Mouse (Mus musculus): ENCODE measurements at regions not wholly inside any gene's neighbourhood (a gene's known extent, or its start where the extent isn't known, plus 50 kb on each side); places are given as distances from the start of the nearest gene placed in this dataset.

GRCm38 (mm10) chr13:97847561-97847960, 87.1 kb upstream of the Gm10260 start:
- no peak overlapping the region for H3K4me3 ChIP-seq
- no peaks in the 10 kb centered on the region for H3K36me3 ChIP-seq
- no peak overlapping the region for H3K27ac ChIP-seq
- no peaks in the 10 kb centered on the region for H3K27me3 ChIP-seq (ENCODE audit: insufficient read depth, poor library complexity, severe bottlenecking)
- H3K4me1 ChIP-seq, result peaks cover 3% of the 10 kb centered on the region; the same call in 1 of the 2 replicates
- no peak for DNase-seq (ENCODE audit: low spot score)
- H3K9me3 ChIP-seq, result no peaks in the 10 kb centered on the region
- WGBS, result 87% methylated on average over 6 of the region's 6 CpGs

GRCm38 (mm10) chr13:97845148-97845547, 84.7 kb upstream of the Gm10260 start:
- Histone ChIP-seq H3K27ac (no peak overlapping the region), H3K4me1 (peaks cover 6% of the 10 kb centered on the region; the same call in 1 of the 2 replicates), H3K4me3 (no peak overlapping the region), H3K36me3 (no peaks in the 10 kb centered on the region), H3K27me3 (ENCODE audit: insufficient read depth, poor library complexity, severe bottlenecking) (no peaks in the 10 kb centered on the region), H3K9me3 (no peaks in the 10 kb centered on the region)
- 86% methylated on average over 5 of the region's 5 CpGs for WGBS
- DNase-seq (ENCODE audit: low spot score), result no peak

- H3K4me1 ChIP-seq, result peaks cover 9% of the 10 kb centered on the region; the same call in 1 of the 2 replicates
- no peaks in the 10 kb centered on the region for H3K36me3 ChIP-seq
- H3K27me3 ChIP-seq (ENCODE audit: insufficient read depth, poor library complexity, severe bottlenecking), result no peaks in the 10 kb centered on the region
- no peak overlapping the region for H3K4me3 ChIP-seq
- no peak overlapping the region for H3K27ac ChIP-seq
- 45% methylated on average over 5 of the region's 5 CpGs for WGBS
- no peak for DNase-seq (ENCODE audit: low spot score)
- H3K9me3 ChIP-seq, result no peaks in the 10 kb centered on the region
These were observed 82.4 kb upstream of the Gm10260 start for GRCm38 (mm10) chr13:97842801-97843200.

GRCm38 (mm10) chr13:97841503-97841902, 81.1 kb upstream of the Gm10260 start:
- H3K4me3 ChIP-seq, result no peak overlapping the region
- 66% methylated on average over 7 of the region's 7 CpGs for WGBS
- DNase-seq (ENCODE audit: low spot score), result no peak
- no peaks in the 10 kb centered on the region for H3K27me3 ChIP-seq (ENCODE audit: insufficient read depth, poor library complexity, severe bottlenecking)
- H3K27ac ChIP-seq, result no peak overlapping the region
- H3K36me3 ChIP-seq, result no peaks in the 10 kb centered on the region
- peaks cover 9% of the 10 kb centered on the region; the same call in 1 of the 2 replicates for H3K4me1 ChIP-seq
- no peaks in the 10 kb centered on the region for H3K9me3 ChIP-seq

- Histone ChIP-seq H3K27ac (no peak overlapping the region), H3K27me3 (ENCODE audit: insufficient read depth, poor library complexity, severe bottlenecking) (no peaks in the 10 kb centered on the region), H3K9me3 (no peaks in the 10 kb centered on the region), H3K36me3 (no peaks in the 10 kb centered on the region), H3K4me1 (peaks cover 9% of the 10 kb centered on the region; the same call in 1 of the 2 replicates), H3K4me3 (no peak overlapping the region)
- no peak for DNase-seq (ENCODE audit: low spot score)
- WGBS, result 33% methylated on average over 7 of the region's 7 CpGs
These were observed 79.3 kb upstream of the Gm10260 start for GRCm38 (mm10) chr13:97839617-97840308.

- 61% methylated on average over 7 of the region's 7 CpGs for WGBS
- no peak overlapping the region for H3K27ac ChIP-seq
- DNase-seq (ENCODE audit: low spot score), result peak; percentile 62
These were observed 77.1 kb upstream of the Gm10260 start for GRCm38 (mm10) chr13:97837443-97838000.

GRCm38 (mm10) chr13:97832448-97832847, 72.0 kb upstream of the Gm10260 start:
- no peaks in the 10 kb centered on the region for H3K36me3 ChIP-seq
- 88% methylated on average over 1 of the region's 1 CpGs for WGBS
- H3K4me3 ChIP-seq, result no peak overlapping the region
- DNase-seq (ENCODE audit: low spot score), result no peak
- no peaks in the 10 kb centered on the region for H3K27me3 ChIP-seq (ENCODE audit: insufficient read depth, poor library complexity, severe bottlenecking)
- H3K4me1 ChIP-seq, result no peaks in the 10 kb centered on the region
- H3K9me3 ChIP-seq, result no peaks in the 10 kb centered on the region
- H3K27ac ChIP-seq, result no peak overlapping the region

More at GRCm38 (mm10) chr13:97837443-97838000, 77.1 kb upstream of the Gm10260 start:
- Histone ChIP-seq H3K36me3 (no peaks in the 10 kb centered on the region), H3K9me3 (no peaks in the 10 kb centered on the region), H3K27me3 (ENCODE audit: insufficient read depth, poor library complexity, severe bottlenecking) (no peaks in the 10 kb centered on the region), H3K4me3 (no peak overlapping the region), H3K4me1 (peaks cover 5% of the 10 kb centered on the region; the same call in 1 of the 2 replicates)

- Histone ChIP-seq H3K4me3 (no peak overlapping the region), H3K9me3 (no peaks in the 10 kb centered on the region), H3K27ac (no peak overlapping the region), H3K27me3 (ENCODE audit: insufficient read depth, poor library complexity, severe bottlenecking) (no peaks in the 10 kb centered on the region), H3K4me1 (no peaks in the 10 kb centered on the region), H3K36me3 (no peaks in the 10 kb centered on the region)
- DNase-seq (ENCODE audit: low spot score), result no peak
- 79% methylated on average over 5 of the region's 5 CpGs for WGBS
These were observed 71.4 kb upstream of the Gm10260 start for GRCm38 (mm10) chr13:97831839-97832238.

- Histone ChIP-seq H3K27me3 (ENCODE audit: insufficient read depth, poor library complexity, severe bottlenecking) (no peaks in the 10 kb centered on the region), H3K4me3 (no peak overlapping the region), H3K9me3 (no peaks in the 10 kb centered on the region), H3K27ac (no peak overlapping the region), H3K4me1 (peaks cover 7% of the 10 kb centered on the region), H3K36me3 (no peaks in the 10 kb centered on the region)
- DNase-seq (ENCODE audit: low spot score), result no peak
- WGBS, result 67% methylated on average over 5 of the region's 5 CpGs
These were observed 69.1 kb upstream of the Gm10260 start for GRCm38 (mm10) chr13:97829558-97829957.

- no peaks in the 10 kb centered on the region for H3K9me3 ChIP-seq
- H3K27ac ChIP-seq, result no peak overlapping the region
- no peaks in the 10 kb centered on the region for H3K36me3 ChIP-seq
- 73% methylated on average over 22 of the region's 22 CpGs for WGBS
- H3K4me3 ChIP-seq, result no peak overlapping the region
- peaks cover 13% of the 10 kb centered on the region for H3K4me1 ChIP-seq
- DNase-seq (ENCODE audit: low spot score), result no peak
- H3K27me3 ChIP-seq (ENCODE audit: insufficient read depth, poor library complexity, severe bottlenecking), result no peaks in the 10 kb centered on the region
These were observed 65.6 kb upstream of the Gm10260 start for GRCm38 (mm10) chr13:97825801-97826576.

GRCm38 (mm10) chr13:97825361-97825760, 64.9 kb upstream of the Gm10260 start:
- Histone ChIP-seq H3K27me3 (ENCODE audit: insufficient read depth, poor library complexity, severe bottlenecking) (no peaks in the 10 kb centered on the region), H3K36me3 (no peaks in the 10 kb centered on the region), H3K4me3 (no peak overlapping the region), H3K9me3 (no peaks in the 10 kb centered on the region), H3K27ac (no peak overlapping the region), H3K4me1 (peaks cover 13% of the 10 kb centered on the region)
- no peak for DNase-seq (ENCODE audit: low spot score)
- WGBS, result 74% methylated on average over 3 of the region's 3 CpGs

GRCm38 (mm10) chr13:97824071-97824716, 63.8 kb upstream of the Gm10260 start:
- no peak for DNase-seq (ENCODE audit: low spot score)
- H3K4me1 ChIP-seq, result peaks cover 13% of the 10 kb centered on the region
- 64% methylated on average over 20 of the region's 20 CpGs for WGBS
- H3K36me3 ChIP-seq, result no peaks in the 10 kb centered on the region
- peak overlapping the region; percentile 28 for H3K4me3 ChIP-seq
- no peaks in the 10 kb centered on the region for H3K27me3 ChIP-seq (ENCODE audit: insufficient read depth, poor library complexity, severe bottlenecking)
- H3K9me3 ChIP-seq, result no peaks in the 10 kb centered on the region
- no peak overlapping the region for H3K27ac ChIP-seq

- WGBS, result 71% methylated on average over 2 of the region's 2 CpGs
- no peaks in the 10 kb centered on the region for H3K9me3 ChIP-seq
- no peak for DNase-seq (ENCODE audit: low spot score)
- H3K27me3 ChIP-seq (ENCODE audit: insufficient read depth, poor library complexity, severe bottlenecking), result no peaks in the 10 kb centered on the region
- no peak overlapping the region for H3K27ac ChIP-seq
- peaks cover 13% of the 10 kb centered on the region for H3K4me1 ChIP-seq
- H3K36me3 ChIP-seq, result no peaks in the 10 kb centered on the region
- H3K4me3 ChIP-seq, result no peak overlapping the region
These were observed 61.2 kb upstream of the Gm10260 start for GRCm38 (mm10) chr13:97821630-97822029.

All from heart, embryonic 10.5 days (tissue).